Mouse (Mus musculus) gastrocnemius, postnatal 25 days (tissue): ENCODE measurements at regions not wholly inside any gene's neighbourhood (a gene's known extent, or its start where the extent isn't known, plus 50 kb on each side); places are given as distances from the start of the nearest gene placed in this dataset.
"Not testable (repeated sequence)": the region's sequence is repeated elsewhere in the genome, so short reads cannot be mapped to it uniquely, and the experiment has no call there.

Source experiments
- DNase-seq: peaks from one replicate; pipeline ENCODE4 v3.0.0; 2022

DNA sequence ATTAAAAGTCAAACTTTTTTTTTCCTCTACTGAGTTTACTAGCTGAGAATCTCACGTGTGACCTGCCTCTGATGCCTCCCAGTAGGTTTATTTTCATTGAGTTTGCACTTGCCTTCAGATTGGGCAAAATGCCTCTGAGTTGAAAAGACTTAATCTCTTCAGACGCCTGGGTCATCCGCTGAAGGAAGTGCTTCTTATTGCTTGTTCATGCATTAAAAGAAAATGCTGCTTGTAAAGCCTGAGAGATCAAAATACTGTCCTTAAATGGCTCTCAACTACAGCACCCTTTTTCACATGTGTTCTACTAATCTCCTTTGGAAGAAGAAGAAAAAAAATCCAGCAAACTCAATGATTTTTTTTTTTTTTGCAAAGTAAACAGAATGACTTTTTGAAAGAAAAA, 351.5 kb downstream of the Kcnh5 start:
- DNase-seq = no peak

DNA sequence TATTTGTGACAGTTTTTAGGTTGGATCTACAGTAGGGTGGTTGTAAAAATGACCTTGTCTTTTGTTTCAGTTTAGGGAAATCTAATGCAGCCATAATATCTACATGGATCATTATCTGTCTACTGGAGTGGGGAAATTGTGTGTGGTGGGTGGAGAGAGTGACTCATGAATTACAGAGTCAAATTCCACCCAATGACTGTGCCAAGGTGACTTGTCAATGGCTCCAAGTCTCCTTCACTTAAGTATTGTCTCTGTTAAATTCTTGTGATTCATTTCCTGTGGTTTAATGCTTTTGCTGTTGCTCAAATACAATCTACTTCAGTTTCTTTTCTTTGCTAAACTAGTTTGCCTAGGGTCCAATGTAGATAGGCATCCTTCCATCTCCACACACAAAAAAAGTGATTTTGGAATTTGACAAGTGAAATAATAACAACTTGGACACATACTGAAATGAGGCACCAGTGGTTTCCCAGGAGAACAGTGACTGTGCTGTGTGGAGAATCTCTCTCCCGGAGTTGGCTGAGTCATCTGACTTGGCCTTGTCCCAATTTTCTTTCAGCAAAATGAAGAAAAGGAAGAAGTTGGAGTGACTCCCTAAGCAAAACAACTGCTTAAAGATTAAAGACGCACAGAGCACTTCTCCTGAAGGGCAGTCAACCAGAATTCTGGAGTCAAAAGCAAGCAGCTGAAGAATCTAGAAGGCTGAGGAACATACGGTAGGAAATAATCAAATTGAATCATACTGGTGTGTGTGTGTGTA, 352.2 kb downstream of the Kcnh5 start:
- peak; percentile 30 for DNase-seq

DNA sequence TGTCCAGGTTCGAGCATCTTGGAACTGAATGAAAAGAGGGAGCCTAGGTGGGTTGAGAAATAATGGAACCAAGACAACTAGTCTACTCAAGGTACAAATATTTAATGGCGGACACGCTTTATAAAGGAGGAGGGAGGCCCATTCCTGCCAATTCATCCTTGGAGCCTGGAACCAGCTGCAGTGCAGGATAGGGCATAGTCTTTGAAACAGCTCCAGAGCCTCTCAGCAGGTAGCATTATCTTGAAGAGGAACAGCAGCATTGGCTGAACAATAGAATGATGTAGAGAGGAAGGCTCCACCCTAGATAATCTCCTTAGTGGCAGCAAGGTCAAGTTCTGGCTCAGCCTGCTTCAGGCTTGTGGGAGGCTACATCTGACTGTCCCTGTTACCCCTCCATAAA, 361.0 kb downstream of the Kcnh5 start:
- not testable (repeated sequence) for DNase-seq

DNA sequence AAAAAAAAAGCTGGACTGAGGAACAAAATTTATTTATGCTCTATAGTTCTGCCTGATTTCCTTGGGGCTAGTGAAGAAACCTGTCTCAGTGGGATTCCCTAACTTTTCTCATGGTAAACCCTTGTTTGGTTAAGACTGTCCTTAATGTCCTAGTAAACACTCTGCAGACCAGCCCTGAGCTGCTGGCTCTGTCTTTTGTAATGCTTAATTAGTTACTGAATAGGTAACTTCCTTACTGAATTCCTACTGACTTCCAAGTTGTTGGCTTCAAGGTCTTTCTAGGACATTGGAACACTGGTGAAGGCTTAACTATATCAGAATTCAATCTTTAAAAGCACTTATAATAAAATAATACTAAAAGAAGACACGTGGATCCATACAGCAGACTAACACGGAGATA, 368.6 kb downstream of the Kcnh5 start:
- DNase-seq = not testable (repeated sequence)

DNA sequence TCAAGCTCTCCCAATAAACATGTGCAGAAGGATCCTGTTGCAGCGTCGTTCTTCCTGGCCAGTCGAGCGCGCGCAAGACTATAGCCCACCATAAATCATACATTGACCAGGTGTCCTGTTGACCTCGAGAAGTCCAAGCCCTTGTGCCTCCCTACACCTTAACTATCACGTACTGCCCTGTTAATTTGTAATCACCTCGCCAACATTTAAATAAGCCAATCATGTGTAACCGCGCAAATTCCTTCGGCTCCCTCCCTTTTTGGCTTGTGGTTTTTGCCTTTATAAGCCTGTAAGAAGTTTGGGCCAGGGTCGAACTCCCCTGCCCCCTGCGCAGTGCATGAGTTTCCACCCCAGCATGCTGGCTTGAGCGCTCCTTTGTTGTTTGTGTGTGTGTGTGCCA, 369.2 kb downstream of the Kcnh5 start:
- DNase-seq = not testable (repeated sequence)

DNA sequence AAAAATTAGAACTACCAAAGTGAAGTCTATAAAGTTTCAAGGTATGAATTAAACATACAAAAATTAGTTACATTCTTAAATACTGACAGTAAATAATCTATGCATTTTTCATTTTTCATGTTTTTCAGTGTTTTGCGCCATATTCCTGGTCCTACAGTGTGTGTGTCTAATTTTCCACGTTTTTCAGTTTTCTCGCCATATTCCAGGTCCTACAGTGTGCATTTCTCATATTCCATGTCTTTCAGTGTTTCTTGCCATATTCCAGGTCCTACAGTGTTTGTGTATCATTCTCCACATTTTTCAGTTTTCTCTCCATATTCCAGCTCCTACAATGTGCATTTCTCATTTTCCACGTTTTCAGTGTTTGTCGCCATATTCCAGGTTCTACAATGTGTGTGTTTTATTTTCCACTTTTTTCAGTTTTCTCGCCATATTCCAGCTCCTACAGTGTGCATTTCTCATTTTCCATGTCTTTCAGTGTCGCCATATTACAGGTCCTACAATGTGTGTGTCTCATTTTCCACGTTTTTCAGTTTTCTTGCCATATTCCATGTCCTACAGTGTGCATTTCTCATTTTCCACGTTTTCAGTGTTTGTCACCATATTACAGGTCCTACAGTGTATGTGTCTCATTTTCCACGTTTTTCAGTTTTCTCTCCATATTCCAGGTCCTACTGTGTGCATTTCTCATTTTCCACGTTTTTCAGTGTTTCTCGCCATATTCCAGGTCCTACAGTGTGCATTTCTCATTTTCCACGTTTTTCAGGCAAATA, 373.2 kb downstream of the Kcnh5 start:
- DNase-seq = no peak

DNA sequence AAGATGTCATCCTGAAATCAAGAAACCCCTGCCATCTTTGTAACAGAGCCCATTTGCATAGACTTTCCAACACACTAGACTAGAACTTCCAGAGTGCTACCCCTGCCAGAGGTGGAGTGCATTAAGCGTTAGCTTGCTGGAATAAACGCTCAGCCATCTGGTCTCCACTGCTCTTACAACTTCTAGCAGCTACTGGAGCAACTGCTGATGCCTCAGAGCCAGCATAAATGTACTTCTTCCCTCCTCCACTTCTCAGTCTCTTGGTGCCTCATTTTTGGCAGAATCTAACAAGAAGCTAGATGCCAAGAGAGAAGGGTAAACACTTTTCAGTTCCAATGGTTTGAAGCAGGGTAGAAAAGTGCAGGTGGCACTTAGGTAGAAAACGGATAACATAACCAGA, 385.1 kb downstream of the Kcnh5 start:
- DNase-seq = no peak

DNA sequence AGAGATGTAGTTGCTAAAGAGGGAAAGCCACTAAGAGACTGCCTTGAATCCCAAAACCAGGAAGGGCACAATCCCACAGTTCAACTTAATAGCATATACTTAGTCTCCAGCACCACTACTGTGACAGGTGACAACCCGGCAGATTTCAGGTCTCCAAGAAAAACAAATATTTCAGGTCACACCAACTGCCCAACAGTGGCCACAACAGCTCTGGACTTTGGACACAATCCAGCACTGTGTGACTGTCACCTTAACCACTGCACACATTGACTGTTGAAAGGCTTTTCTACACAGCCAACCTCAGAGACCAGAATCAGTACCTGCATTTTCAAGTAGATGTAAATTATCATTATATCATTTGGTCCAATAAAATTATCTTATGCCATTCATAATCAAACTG, 414.8 kb downstream of the Kcnh5 start:
- DNase-seq = no peak

DNA sequence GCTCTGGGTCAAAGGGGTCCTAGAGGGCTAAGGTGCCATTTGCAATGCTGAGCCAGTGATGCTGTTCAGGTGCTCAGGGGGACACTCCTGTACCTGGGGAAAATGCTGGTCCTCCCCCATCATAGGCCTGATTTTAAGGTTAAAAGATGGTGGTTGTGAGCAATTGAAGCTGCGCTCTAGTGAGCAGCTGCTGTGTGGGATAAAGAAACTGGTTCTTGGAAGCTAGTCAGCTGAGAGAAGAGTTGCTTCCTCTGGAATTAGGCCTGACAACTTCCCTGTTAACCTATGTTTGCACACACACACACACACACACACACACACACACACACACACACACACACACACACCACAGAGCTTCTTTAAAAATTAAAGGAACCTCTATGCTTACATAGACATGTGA, 428.9 kb upstream of the Gm11042 start:
- DNase-seq = no peak

DNA sequence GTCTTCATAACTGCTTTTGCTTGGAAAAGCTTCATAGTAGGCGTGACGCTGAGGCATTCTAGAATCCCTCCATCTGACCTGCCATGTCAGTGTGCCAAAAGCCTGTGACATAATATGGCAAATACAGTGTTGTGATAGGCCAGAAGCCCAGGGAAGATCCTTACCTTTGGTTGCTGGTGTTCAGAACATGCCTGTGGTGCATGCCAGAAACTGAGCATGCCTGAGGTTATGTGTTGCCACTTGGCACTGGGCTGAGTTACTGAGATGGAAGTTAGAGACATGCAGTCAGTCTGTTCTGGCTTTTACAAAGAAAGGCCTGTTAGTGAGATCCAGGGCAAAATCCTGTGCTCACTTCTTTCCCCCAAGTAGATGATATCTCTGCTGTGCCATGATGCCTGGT, 412.7 kb upstream of the Gm11042 start:
- no peak for DNase-seq

DNA sequence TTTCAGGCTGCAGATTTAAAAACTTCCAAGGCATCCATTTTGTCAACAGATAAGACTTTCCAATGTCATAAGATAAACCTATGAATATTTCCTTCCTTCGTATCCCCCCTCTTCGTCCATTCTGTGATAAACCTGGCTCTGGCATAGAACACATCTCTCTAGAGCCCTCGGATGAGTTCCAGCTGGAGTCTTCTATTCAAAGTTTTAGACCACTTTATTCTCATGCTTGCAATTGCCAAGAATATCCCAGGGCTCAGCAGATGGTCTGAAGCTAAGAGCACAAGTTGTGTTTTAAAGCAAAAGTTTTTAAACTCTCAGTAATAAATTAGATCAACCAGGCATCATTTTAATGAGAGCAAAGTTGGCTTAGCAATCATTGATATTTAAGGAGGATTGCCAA, 363.0 kb upstream of the Gm11042 start:
- DNase-seq = no peak

DNA sequence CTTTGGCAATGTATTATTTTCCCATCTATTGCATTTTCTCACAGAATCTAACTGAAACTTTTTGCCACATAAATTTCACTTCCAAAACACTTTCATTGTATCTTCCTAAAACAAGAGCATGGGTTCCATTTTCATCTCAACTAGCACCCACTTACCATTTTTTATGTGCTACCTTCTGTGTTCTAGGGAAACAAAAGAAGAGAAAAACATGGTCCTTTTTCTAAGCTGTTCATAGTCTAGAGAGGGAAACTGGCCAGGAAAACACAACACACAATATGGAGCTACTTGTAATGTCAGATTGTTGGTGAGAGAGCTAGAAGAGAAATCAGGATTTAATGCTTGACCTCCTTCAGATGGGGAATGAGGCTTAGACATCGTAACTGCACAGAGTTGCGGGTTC, 361.6 kb upstream of the Gm11042 start:
- DNase-seq = no peak

DNA sequence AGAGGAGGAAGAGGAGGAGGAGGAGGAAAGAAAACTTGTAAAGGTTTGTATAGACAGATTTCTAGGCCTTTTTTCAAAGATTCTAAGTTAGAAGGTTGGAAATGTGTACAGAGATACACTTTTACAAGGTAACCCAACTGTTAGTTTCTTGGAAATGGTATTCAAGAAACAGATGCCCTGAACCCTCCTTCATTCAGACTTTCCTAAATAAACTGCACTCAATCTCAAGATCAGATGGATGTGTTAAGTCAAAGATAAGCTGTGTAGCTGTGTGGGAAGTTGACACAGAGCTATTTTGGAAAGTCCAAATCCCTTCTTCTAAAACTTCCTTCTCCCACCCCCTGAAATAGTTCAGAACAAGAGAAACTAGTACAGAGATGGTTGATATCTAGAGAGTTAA, 342.2 kb upstream of the Gm11042 start:
- no peak for DNase-seq

DNA sequence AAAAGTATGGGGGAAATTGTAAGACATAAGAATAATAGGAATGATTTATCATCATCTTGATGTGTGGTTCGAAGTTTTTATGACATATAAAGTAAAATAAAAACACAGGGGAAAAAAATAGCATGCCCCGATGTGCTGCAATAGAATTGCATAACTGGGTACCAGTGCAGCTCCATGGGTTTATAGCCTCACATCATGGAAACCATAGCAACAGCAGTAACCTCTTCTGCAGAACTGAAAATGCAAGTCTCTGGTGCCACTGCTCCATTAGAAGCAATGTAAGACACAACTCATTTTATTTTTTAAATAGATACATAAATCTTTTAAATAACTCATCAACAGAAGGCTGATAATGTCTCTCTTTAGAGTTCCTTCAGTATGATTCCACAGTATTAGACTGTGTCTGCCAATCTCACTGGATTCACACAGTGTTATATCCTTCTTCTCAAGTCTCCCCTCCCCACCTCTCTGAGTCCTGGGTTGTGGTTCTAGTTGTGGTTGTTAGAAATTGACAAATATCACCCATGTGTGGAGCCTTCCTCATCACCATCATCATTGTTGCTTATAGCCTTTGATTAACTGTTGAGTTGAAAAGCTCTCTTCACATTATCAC, 340.9 kb upstream of the Gm11042 start:
- DNase-seq = no peak

DNA sequence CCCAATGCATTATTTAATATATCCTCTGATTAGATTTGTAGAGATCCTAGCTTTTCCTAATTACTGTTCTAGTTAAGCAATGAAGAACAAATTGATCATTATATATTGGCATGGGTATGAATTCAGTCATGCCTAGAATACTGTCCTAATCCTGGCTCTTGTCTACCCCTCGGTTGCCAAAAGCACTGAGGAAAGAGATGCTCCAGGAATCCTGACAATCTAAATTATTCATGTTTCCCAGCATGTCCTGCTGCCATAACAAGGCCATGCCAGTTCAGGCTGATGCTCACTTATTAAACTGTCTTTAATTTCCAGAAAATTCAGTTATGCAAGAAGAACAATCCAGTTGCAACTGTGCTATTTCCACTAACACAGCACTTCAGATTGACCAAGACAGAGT, 335.1 kb upstream of the Gm11042 start:
- DNase-seq = no peak

DNA sequence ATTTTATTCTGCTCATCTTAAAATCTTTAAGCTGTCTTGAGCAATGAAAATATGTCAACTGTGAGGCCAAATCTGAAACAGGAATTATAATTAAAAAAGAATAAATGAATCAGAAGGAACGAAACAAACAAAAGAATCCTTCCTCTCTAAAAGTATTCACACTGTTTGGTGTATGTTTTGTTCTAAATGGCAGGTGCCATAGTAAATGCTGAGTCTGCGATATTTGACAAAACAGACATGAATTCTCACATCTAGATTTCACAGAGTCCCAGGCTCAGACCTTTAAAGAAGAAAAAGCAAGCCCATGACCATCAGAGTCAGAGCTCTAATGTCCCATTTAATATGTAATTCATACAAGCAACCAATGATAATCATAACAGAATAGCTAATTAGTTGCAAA, 316.6 kb upstream of the Gm11042 start:
- no peak for DNase-seq

DNA sequence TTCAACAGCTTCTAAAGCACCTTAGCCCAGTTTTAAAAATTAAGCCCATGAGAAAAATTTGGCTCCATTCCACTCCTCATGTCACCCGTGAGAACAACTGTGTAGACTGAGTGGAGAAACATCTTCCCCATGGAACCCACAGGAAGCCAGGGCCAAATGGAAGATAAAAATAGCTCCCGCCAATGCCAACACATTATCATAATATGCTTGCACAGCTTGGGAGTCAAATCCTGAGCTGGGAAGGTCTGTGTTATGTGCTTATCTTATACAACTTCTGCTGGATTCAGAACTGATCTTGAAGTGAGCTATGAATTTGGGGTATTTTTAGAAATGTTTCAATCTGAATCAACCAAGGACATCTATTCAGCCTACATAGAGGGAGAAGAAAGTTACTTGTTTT, 279.0 kb upstream of the Gm11042 start:
- no peak for DNase-seq

DNA sequence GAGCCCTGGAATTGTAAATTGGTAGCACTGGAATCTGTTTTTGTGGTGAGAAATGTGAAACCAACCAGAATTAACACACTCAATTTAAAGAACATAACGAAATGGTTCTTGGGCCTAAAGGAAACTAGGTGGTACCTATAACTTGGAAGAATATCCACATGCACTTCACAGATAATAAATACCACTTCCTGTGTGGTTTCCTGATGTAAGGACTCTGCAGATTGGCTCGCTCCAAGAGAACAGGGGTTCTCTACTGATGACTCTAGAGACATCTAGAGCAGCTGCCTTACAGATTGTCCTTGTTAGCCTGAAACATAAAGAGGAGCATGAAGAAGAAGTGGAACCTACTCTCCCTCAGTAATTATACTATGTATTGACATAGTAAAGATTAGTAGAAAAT, 238.4 kb upstream of the Gm11042 start:
- DNase-seq = no peak

DNA sequence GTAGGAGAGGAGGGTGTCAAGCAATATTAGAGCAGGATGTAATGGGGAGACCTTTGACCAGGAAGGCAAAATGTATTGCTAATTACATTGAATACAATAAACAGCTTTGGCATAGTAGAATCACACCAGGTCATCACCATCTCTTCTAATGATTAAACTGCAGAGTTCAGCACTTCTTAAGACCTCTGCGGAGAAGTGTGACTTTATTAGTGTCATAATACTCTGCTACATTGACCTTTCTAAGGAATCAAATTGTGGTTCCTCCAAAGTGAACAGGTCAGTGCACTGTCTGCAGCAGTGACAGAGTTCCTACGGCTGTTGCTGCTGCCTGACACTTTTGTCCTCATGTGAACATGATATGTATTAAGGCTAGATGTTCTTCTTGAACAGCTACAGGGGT, 228.0 kb upstream of the Gm11042 start:
- no peak for DNase-seq

DNA sequence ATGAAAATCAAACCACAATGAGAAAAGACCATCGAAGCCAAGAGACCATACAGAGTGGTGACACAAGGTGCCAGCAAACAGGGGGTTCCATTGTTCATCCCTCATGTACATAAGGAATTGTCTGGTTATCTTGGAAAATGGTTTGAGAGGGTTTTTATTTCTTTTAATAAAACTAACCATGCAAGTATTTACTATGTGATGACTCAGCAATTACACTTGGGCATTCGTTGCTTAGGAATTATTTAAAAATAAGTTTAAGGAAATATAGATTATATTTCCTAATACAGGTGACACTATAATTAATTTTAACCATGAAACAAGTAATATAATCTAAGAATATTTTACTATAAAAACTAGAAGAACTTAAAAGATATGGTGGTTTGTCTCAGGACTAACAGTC, 218.7 kb upstream of the Gm11042 start:
- no peak for DNase-seq

DNA sequence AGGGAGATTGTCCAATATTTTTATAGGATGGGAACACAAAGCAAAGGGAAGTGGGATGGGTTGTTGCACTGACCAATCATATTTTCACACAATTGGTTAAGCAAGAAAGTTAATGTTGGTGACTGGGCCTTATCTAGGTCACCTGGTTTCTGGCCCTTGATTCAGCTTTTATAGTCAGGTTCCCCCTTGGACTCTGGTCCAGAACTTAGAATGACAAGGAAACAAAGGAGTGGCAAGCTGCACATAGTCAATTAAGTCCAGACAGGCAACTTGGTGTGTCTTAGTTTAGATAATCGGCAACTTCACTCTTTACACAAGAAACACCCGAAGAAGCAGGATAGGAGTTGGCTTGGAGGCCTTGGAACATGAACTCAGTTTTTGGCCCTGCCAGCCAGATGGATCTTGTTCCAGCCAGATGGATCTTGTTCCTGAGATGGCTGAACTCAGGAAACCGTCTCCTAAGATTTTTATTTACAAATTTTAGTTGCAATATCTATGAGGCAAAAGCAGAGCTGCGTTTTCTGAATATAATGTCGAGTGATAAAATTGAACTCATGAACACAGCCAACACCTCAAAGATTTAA, 212.9 kb upstream of the Gm11042 start:
- peak; percentile 27 for DNase-seq

DNA sequence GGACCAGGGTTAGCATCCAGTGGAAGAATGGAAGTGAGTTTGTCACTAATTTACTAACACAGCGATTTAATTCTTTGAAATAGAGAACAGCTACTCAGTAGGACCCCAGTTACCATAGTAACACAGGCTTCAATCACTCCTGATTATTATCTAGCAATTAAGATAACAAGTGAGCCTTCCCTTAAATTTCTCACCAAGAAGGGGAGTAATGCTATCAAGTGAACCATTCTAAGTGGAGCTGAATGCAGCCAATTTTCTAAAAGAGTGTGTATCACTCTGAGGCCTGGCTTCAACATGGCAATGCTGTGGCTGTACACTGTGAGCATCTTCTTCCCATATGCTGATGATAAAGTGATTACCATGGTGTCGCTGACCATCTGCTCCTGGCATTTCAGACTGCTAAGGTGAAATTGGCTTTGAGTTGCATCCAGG, 211.0 kb upstream of the Gm11042 start:
- no peak for DNase-seq

DNA sequence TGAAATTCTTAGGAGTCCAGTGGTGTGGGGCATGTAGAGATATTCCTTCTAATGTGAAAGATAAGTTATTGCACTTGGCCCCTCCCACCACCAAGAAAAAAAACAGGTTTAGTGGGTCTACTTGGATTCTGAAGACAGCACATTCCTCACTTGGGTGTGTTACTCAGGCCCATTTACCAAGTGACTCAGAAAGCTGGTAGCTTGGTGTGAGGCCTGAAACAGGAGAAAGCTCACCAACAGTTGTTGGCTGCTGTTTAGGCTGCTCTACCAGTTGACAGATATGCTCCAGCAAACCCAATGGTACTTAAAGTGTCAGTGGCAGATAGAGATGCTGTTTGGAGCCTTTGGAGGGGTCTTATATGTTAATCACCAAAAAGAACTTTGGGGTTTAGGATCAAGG, 207.8 kb upstream of the Gm11042 start:
- no peak for DNase-seq
